Mouse (Mus musculus): Measurements from ENCODE around the gene Card19. TPM values are rescaled to one million over a fixed set of nuclear protein-coding genes. Genes with fewer than 3 reads are reported as not detected.

Gene Card19
- 76.4 and 81.2 TPM in 2 replicates for polyA plus RNA-seq (2016; fragmentation: Nextera tagmentation; extraction: Ambion mirVana)

- Histone ChIP-seq H3K27ac (ENCODE audit: poor library complexity, severe bottlenecking) (peak within 1 kb of the TSS; percentile 88), H3K27me3 (replicated peaks) (no peaks in the 10 kb centered on the region; the same call in 1 of the 2 replicates), H3K4me2 (peak within 1 kb of the TSS; percentile 78), H3K9ac (peak within 1 kb of the TSS; percentile 89), H3K9me3 (replicated peaks) (no peaks in the 10 kb centered on the region), H3K36me3 (no peaks in the 10 kb centered on the region), H3K4me1 (replicated peaks) (peaks cover 48% of the 10 kb centered on the region), H3K4me3 (peak within 1 kb of the TSS; percentile 85)
- ATAC-seq (ENCODE audit: insufficient number of reproducible peaks, low FRiP score) = peak; percentile 91
- under 1% methylated on average over 76 of the region's 78 CpGs for WGBS
Measured at GRCm38 (mm10) chr13:49215504-49216219, at the start of gene Card19. Gene Card19 (minus strand): TSS chr13:49216037.

GRCm38 (mm10) chr13:49260036-49260722, 44.3 kb upstream of the Card19 start:
- Histone ChIP-seq H3K27me3 (replicated peaks) (0 out of 2 replicates have a peak, but pooled peaks cover 9% of the 10 kb centered on the region), H3K4me3 (no peak overlapping the region), H3K4me2 (no peak overlapping the region), H3K9ac (no peak overlapping the region), H3K4me1 (replicated peaks) (peaks cover 15% of the 10 kb centered on the region), H3K36me3 (no peaks in the 10 kb centered on the region), H3K27ac (ENCODE audit: poor library complexity, severe bottlenecking) (no peak overlapping the region), H3K9me3 (replicated peaks) (no peaks in the 10 kb centered on the region; the same call in 1 of the 2 replicates)
- no peak for ATAC-seq (ENCODE audit: insufficient number of reproducible peaks, low FRiP score)
- 66% methylated on average over 15 of the region's 15 CpGs for WGBS

- WGBS = 62% methylated on average over 3 of the region's 3 CpGs
- Histone ChIP-seq H3K9ac (no peak overlapping the region), H3K27me3 (replicated peaks) (0 out of 2 replicates have a peak, but pooled peaks cover 9% of the 10 kb centered on the region), H3K27ac (ENCODE audit: poor library complexity, severe bottlenecking) (no peak overlapping the region), H3K4me1 (replicated peaks) (no peaks in the 10 kb centered on the region), H3K4me3 (no peak overlapping the region), H3K4me2 (no peak overlapping the region), H3K36me3 (no peaks in the 10 kb centered on the region), H3K9me3 (replicated peaks) (no peaks in the 10 kb centered on the region; the same call in 1 of the 2 replicates)
- no peak for ATAC-seq (ENCODE audit: insufficient number of reproducible peaks, low FRiP score)
Measured at GRCm38 (mm10) chr13:49257819-49258313, 42.0 kb upstream of the Card19 start.

- H3K9ac ChIP-seq = no peak overlapping the region
- H3K27me3 ChIP-seq (replicated peaks) = peaks cover 24% of the 10 kb centered on the region
- no peak overlapping the region for H3K4me2 ChIP-seq
- H3K4me1 ChIP-seq (replicated peaks) = peaks cover 12% of the 10 kb centered on the region
- H3K36me3 ChIP-seq = no peaks in the 10 kb centered on the region
- no peak overlapping the region for H3K4me3 ChIP-seq
- whole genome bisulfite sequencing = 86% methylated on average over 13 of the region's 13 CpGs
- no peaks in the 10 kb centered on the region for H3K9me3 ChIP-seq (replicated peaks)
- ATAC-seq (ENCODE audit: insufficient number of reproducible peaks, low FRiP score) = no peak
- H3K27ac ChIP-seq (ENCODE audit: poor library complexity, severe bottlenecking) = no peak overlapping the region
Measured at GRCm38 (mm10) chr13:49252746-49253145, 36.9 kb upstream of the Card19 start.

- H3K4me1 ChIP-seq (replicated peaks) = peaks cover 17% of the 10 kb centered on the region
- H3K27me3 ChIP-seq (replicated peaks) = peaks cover 30% of the 10 kb centered on the region
- no peaks in the 10 kb centered on the region for H3K36me3 ChIP-seq
- WGBS = 56% methylated on average over 2 of the region's 2 CpGs
- H3K27ac ChIP-seq (ENCODE audit: poor library complexity, severe bottlenecking) = no peak overlapping the region
- no peak overlapping the region for H3K4me3 ChIP-seq
- no peaks in the 10 kb centered on the region for H3K9me3 ChIP-seq (replicated peaks)
- no peak overlapping the region for H3K9ac ChIP-seq
- ATAC-seq (ENCODE audit: insufficient number of reproducible peaks, low FRiP score) = no peak
- no peak overlapping the region for H3K4me2 ChIP-seq
Measured at GRCm38 (mm10) chr13:49252113-49252512, 36.3 kb upstream of the Card19 start.

- Histone ChIP-seq H3K9ac (no peak overlapping the region), H3K27ac (ENCODE audit: poor library complexity, severe bottlenecking) (no peak overlapping the region), H3K27me3 (replicated peaks) (peaks cover 38% of the 10 kb centered on the region), H3K4me1 (replicated peaks) (peaks cover 25% of the 10 kb centered on the region), H3K4me2 (no peak overlapping the region), H3K9me3 (replicated peaks) (no peaks in the 10 kb centered on the region), H3K36me3 (no peaks in the 10 kb centered on the region), H3K4me3 (no peak overlapping the region)
- ATAC-seq (ENCODE audit: insufficient number of reproducible peaks, low FRiP score) = no peak
- WGBS = 29% methylated on average over 4 of the region's 4 CpGs
Measured at GRCm38 (mm10) chr13:49250716-49251517, 35.1 kb upstream of the Card19 start.

- Histone ChIP-seq H3K36me3 (no peaks in the 10 kb centered on the region), H3K4me1 (replicated peaks) (peaks cover 30% of the 10 kb centered on the region), H3K4me2 (no peak overlapping the region), H3K9me3 (replicated peaks) (no peaks in the 10 kb centered on the region), H3K27ac (ENCODE audit: poor library complexity, severe bottlenecking) (no peak overlapping the region), H3K4me3 (no peak overlapping the region), H3K27me3 (replicated peaks) (peaks cover 48% of the 10 kb centered on the region), H3K9ac (no peak overlapping the region)
- WGBS = 63% methylated on average over 2 of the region's 2 CpGs
- no peak for ATAC-seq (ENCODE audit: insufficient number of reproducible peaks, low FRiP score)
Measured at GRCm38 (mm10) chr13:49249634-49250033, 33.8 kb upstream of the Card19 start.

- ATAC-seq (ENCODE audit: insufficient number of reproducible peaks, low FRiP score) = no peak
- WGBS = 40% methylated on average over 3 of the region's 3 CpGs
- Histone ChIP-seq H3K4me3 (no peak overlapping the region), H3K9ac (no peak overlapping the region), H3K27me3 (replicated peaks) (peaks cover 50% of the 10 kb centered on the region), H3K27ac (ENCODE audit: poor library complexity, severe bottlenecking) (no peak overlapping the region), H3K9me3 (replicated peaks) (no peaks in the 10 kb centered on the region), H3K4me1 (replicated peaks) (peaks cover 30% of the 10 kb centered on the region), H3K4me2 (no peak overlapping the region), H3K36me3 (no peaks in the 10 kb centered on the region)
Measured at GRCm38 (mm10) chr13:49248923-49249322, 33.1 kb upstream of the Card19 start.

- no peak within 1 kb of the TSS for H3K27ac ChIP-seq (ENCODE audit: poor library complexity, severe bottlenecking)
- peak within 1 kb of the TSS; percentile 81 for H3K4me2 ChIP-seq
- peaks cover 30% of the 10 kb centered on the region for H3K4me1 ChIP-seq (replicated peaks)
- no peaks in the 10 kb centered on the region for H3K36me3 ChIP-seq
- no peaks in the 10 kb centered on the region for H3K9me3 ChIP-seq (replicated peaks)
- ATAC-seq (ENCODE audit: insufficient number of reproducible peaks, low FRiP score) = no peak
- 7% methylated on average over 8 of the region's 8 CpGs for WGBS
- peak within 1 kb of the TSS; percentile 53 for H3K9ac ChIP-seq
- H3K27me3 ChIP-seq (replicated peaks) = peaks cover 55% of the 10 kb centered on the region
- peak within 1 kb of the TSS; percentile 49 for H3K4me3 ChIP-seq
Measured at GRCm38 (mm10) chr13:49248467-49248862, 32.6 kb upstream of the Card19 start, which contains the start of gene Susd3. Gene Susd3 (minus strand): TSS chr13:49248706.

GRCm38 (mm10) chr13:49247740-49248466, 32.1 kb upstream of the Card19 start:
- peak overlapping the region; percentile 53 for H3K9ac ChIP-seq

More at GRCm38 (mm10) chr13:49247740-49248466, 32.1 kb upstream of the Card19 start:
- no peaks in the 10 kb centered on the region for H3K9me3 ChIP-seq (replicated peaks)
- peak; percentile 61 for ATAC-seq (ENCODE audit: insufficient number of reproducible peaks, low FRiP score)
- H3K4me1 ChIP-seq (replicated peaks) = peaks cover 33% of the 10 kb centered on the region
- 1% methylated on average over 58 of the region's 58 CpGs for WGBS
- peak overlapping the region; percentile 49 for H3K4me3 ChIP-seq
- no peak overlapping the region for H3K27ac ChIP-seq (ENCODE audit: poor library complexity, severe bottlenecking)
- peaks cover 57% of the 10 kb centered on the region for H3K27me3 ChIP-seq (replicated peaks)
- H3K36me3 ChIP-seq = no peaks in the 10 kb centered on the region
- H3K4me2 ChIP-seq = peak overlapping the region; percentile 81
